Mouse (Mus musculus): ENCODE data around the gene Angel2. TPM values are rescaled to one million over a fixed set of nuclear protein-coding genes. Genes with fewer than 3 reads are reported as not detected.

Gene Angel2
- total RNA-seq, 2 experiments from 2014 or later: 53.1 to 60.0 TPM

GRCm38 (mm10) chr1:190976887-190977573 is 52.1 kb downstream of the Angel2 start:
- no peak for DNase-seq (ENCODE audit: low spot score in 2 of 2)
- Histone ChIP-seq H3K4me3 (no peak overlapping the region), H3K27ac (no peak overlapping the region)
- TF ChIP-seq CTCF (conservative IDR thresholded peaks at IDR 0.05): no peak

- Histone ChIP-seq H3K4me3 (peak overlapping the region; percentile 55), H3K27ac (no peak overlapping the region)
- no peak for DNase-seq (ENCODE audit: low spot score in 2 of 2)
- no peak for TF ChIP-seq CTCF (conservative IDR thresholded peaks at IDR 0.05)
Measured at GRCm38 (mm10) chr1:190978001-190978400, 53.1 kb downstream of the Angel2 start.

- no peak for TF ChIP-seq CTCF (conservative IDR thresholded peaks at IDR 0.05)
- DNase-seq (ENCODE audit: low spot score in 2 of 2): peak in 1 of 2 experiments; percentile 13
- no peak overlapping the region for H3K27ac ChIP-seq
- H3K4me3 ChIP-seq: peak overlapping the region; percentile 55
Measured at GRCm38 (mm10) chr1:190978511-190979073, 53.7 kb downstream of the Angel2 start.

- DNase-seq (ENCODE audit: low spot score in 2 of 2): peak; percentile 59 to 68
- no peak within 1 kb of the TSS for H3K27ac ChIP-seq
- TF ChIP-seq CTCF (conservative IDR thresholded peaks at IDR 0.05): no peak
- H3K4me3 ChIP-seq: peak within 1 kb of the TSS; percentile 55
Measured at GRCm38 (mm10) chr1:190979100-190979563, 54.2 kb downstream of the Angel2 start, which contains the start of gene Vash2. Gene Vash2 (minus strand): TSS chr1:190979296.

- no peak overlapping the region for H3K4me3 ChIP-seq
- DNase-seq (ENCODE audit: low spot score in 2 of 2): no peak
- TF ChIP-seq CTCF (conservative IDR thresholded peaks at IDR 0.05): no peak
Measured at GRCm38 (mm10) chr1:190980470-190980869, 55.6 kb downstream of the Angel2 start.

GRCm38 (mm10) chr1:190981412-190981811 is 56.5 kb downstream of the Angel2 start:
- no peak for TF ChIP-seq CTCF (conservative IDR thresholded peaks at IDR 0.05)
- Histone ChIP-seq H3K27ac (no peak overlapping the region), H3K4me3 (no peak overlapping the region)
- DNase-seq (ENCODE audit: low spot score in 2 of 2): no peak

More at GRCm38 (mm10) chr1:190980470-190980869, 55.6 kb downstream of the Angel2 start:
- no peak overlapping the region for H3K27ac ChIP-seq

GRCm38 (mm10) chr1:190989437-190990082 is 64.6 kb downstream of the Angel2 start:
- Histone ChIP-seq H3K27ac (no peak overlapping the region), H3K4me3 (no peak overlapping the region)
- TF ChIP-seq CTCF (conservative IDR thresholded peaks at IDR 0.05): peak; percentile 58
- no peak for DNase-seq (ENCODE audit: low spot score in 2 of 2)

- no peak for TF ChIP-seq CTCF (conservative IDR thresholded peaks at IDR 0.05)
- DNase-seq (ENCODE audit: low spot score in 2 of 2): peak in 1 of 2 experiments; percentile 43
- Histone ChIP-seq H3K27ac (no peak overlapping the region), H3K4me3 (no peak overlapping the region)
Measured at GRCm38 (mm10) chr1:190995548-190995947, 70.6 kb downstream of the Angel2 start.

GRCm38 (mm10) chr1:190996346-190996877 is 71.5 kb downstream of the Angel2 start:
- no peak overlapping the region for H3K4me3 ChIP-seq
- DNase-seq (ENCODE audit: low spot score in 2 of 2): no peak
- no peak overlapping the region for H3K27ac ChIP-seq
- TF ChIP-seq CTCF (conservative IDR thresholded peaks at IDR 0.05): peak; percentile 71

Other genes starting within 250 kb of the Angel2 start
- 10 to 100 TPM; 83.7 to 85.8 TPM for gene Rps6kc1, start 13.3 kb upstream of the Angel2 start, total RNA-seq (2021)
- gene Vash2, start 54.2 kb downstream of the Angel2 start, total RNA-seq (2021): 1 to 10 TPM; 1.6 to 1.7 TPM
- gene Flvcr1, start 101.0 kb downstream of the Angel2 start, total RNA-seq (2021): 10 to 100 TPM; 16.9 to 18.9 TPM
- gene Spata45, start 111.5 kb downstream of the Angel2 start, total RNA-seq (2021): not detected
- gene Tatdn3, start 137.8 kb downstream of the Angel2 start, total RNA-seq (2021): 10 to 100 TPM; 38.4 to 48.7 TPM
- gene Nsl1, start 137.9 kb downstream of the Angel2 start, total RNA-seq (2021): 1 to 10 TPM in 1 of 2 experiments, under 1 TPM in 1; 0.87 to 1.3 TPM
- 1 to 10 TPM in 1 of 2 experiments, under 1 TPM in 1; 0.98 to 1.7 TPM for gene Batf3, start 172.7 kb downstream of the Angel2 start, total RNA-seq (2021)
- gene Fam71a, start 239.7 kb downstream of the Angel2 start, total RNA-seq (2021): not detected